In genomic region chr5:92252031-92252430, GRCm38 (mm10) we compare ENCODE assay signal across 1 mouse cellular context.
TF ChIP-seq lines count a peak whose summit lies in the region.

No protein-coding gene starts in this region.

TF ChIP-seq in MEL, 35 proteins besides CTCF, POLR2A, EP300 and RAD21 (continued from another document):
- TF ChIP-seq MAFK (IDR thresholded peaks at IDR 0.05; ENCODE audit: borderline replicate concordance, low read depth, low read length) = no peak
- no peak for TF ChIP-seq POLR2AphosphoS5 (IDR thresholded peaks at IDR 0.05; ENCODE audit: borderline replicate concordance, low read depth, low read length)
- no peak for TF ChIP-seq KAT2A (conservative IDR thresholded peaks at IDR 0.05; ENCODE audit: low read depth, low read length)
